Mouse (Mus musculus) lung, postnatal 36 days (tissue): ENCODE data around the gene Ubtf.
"Not testable (repeated sequence)": the region's sequence is repeated elsewhere in the genome, so short reads cannot be mapped to it uniquely, and the experiment has no call there.

Experiments used
- DNase-seq: peaks from one replicate; pipeline ENCODE4 v3.0.0; 2022; ENCODE audit warnings: mixed read lengths

The Ubtf gene

DNA sequence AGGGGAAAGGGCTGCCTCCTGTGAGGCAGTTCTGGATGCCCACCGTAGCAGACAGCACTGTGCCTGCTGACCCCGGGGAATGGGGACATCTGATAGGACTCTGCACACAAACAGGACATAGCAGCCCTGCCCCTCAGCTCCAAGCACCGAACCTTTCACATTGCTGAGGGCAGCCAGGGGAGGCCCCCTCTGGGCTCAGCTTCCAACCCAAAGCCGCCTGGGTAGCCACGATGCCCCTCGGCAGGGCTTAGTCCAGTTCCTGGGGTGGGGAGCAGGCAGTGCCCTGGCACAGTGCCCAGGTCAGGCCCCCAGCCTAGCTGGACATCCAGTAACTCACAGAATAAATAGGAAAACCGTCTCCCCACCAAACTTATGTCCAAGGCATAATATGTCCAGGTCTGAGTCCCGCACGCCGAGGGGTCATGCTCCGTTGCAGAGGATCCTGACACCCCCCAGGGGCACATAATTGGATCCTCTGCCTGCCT is 28.4 kb downstream of the Ubtf start:
- DNase-seq = no peak

DNA sequence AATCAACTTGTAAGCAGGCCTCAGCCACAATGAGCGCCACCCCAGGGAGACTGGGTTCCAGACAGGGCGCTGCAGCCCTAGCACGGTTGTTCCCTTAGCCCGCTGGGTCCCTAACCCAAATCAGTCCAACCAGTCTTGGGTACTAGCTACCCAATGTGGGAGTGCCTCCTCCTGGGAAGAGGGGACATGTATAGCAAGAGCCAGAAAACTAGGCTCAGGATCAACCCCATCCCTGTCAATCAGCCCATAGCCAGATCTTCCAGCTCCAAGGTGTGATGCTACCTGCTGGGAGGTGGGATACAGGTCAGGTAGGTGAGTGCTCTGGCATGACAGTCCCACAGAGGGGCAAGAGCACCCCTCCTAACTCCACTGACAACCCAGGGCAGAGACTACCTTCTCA is 29.4 kb downstream of the Ubtf start:
- DNase-seq = no peak

DNA sequence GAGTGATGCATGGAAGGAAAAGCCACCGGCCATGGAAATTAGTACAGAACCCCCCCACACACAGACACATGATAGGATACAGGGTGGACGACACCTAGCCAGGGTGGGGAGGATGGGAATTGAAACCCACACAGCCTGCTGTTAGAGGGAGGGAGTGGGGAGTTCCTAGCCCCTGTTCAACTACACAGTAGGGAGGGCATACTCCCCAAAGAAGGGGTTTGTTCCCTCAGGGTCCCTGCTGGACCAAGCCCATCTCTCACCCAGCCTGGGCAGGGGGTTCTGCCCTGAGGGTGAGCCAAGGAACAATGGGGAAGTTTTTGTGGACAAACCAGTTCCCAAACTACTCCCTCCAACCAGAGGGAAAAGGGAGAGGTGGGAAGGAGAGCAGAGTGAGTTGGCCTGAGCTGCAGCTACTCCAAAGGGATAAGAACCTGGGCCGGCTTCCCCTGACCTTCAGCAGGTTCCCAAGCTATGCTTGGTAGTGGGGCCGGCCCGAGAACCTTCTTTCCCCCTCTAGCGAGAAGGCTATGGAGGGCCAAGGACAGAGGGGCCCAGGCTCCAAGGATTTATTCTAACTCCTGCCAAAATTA is 29.9 kb downstream of the Ubtf start:
- DNase-seq = no peak

DNA sequence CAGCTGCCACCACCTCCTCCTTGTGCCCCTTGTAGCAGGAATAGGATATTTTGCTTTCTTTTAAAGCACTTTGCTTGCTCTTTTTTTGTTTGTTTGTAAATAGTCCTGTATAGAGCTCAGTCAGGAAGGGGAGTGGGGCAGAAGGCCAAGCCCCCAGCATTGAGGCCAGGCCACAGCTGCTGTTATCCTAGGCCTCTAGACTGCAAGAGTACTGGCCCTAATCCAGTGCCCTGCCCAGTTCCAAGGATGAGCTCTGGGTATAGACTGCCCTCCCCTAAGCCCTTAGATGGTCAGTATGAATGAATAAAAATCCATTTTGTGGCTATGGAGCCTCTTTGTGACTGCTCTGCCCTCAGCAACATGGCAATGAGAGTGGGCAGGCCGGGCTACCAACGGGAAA is 30.6 kb downstream of the Ubtf start:
- DNase-seq = no peak

DNA sequence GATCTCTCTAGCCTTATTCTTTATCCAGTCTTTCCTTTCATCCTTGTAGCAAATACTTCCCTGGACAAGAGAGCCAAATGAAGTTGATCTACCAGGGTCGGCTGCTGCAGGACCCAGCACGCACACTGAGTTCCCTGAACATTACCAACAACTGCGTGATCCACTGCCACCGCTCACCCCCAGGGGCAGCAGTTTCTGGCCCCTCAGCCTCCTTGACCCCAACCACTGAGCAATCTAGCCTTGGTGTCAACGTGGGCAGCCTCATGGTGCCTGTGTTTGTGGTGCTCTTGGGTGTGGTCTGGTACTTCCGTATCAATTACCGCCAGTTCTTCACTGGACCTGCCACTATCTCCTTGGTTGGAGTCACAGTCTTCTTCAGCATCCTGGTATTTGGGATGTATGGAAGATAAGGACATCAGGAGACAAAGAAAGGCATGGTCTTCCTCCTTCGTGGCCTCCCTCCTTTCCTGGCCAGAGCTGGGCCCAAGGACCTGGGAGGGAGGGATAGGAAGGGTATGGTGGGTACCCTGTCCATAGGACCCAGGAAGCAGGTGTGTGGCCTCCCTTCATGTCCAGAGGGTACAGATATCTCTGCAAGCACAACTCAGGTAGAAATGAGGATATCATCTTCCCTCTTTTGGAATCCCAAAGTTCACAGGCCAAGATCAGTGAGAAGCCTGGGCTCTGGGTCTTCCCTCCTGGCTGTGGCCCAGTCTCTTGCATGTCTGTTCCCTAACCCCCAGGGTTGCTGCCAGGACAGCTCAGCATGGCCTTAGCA is 31.3 kb downstream of the Ubtf start:
- DNase-seq = no peak

DNA sequence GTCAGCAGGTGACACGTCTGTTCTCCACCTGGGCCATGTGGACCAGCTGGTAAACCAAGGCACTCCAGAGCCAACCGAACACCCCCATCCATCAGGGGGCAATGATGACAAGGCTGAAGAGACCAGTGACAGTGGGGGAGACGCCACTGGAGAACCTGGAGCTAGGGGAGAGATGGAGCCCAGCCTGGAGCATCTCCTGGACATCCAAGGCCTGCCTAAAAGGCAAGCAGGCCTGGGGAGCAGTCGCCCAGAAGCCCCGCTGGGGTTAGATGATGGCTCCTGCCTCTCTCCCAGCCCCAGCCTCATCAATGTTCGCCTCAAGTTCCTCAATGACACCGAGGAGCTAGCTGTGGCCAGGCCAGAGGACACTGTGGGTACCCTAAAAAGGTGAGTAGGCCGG is 32.1 kb downstream of the Ubtf start:
- no peak for DNase-seq

DNA sequence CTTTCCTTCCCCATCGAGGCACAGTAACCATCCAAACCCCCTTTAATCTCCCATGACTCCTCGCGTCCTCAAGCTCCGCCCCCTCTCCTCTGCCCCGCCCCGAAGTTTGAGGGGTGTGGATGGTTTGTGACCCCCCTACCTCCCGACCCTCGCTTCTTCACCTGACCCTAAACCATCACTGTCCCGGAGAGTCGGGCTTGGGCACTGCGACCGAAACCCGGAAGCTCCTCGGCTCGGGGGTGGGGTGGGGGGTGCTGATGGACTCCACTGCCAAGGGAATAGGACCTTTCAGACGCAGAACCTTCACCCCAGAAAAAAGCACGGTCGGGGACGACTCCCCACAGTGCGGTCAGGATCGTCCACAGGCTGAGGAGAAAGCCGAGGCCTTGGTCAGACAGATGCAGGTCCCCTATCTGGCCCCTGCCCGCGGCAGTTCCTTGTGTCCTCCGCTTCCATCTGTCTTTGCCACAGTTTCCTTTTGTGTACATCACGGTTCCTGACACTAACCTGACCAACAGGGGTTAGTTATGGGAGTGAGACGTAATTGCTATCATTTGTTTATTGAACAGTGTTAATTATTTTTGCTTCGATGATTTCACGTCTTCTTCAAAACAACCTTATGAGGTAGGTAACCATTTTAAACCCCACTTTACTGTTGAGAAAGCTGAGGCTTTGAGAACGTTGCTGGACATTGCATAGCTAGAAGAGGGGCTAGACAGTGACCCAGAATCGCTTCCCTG is 34.3 kb downstream of the Ubtf start:
- DNase-seq = no peak

DNA sequence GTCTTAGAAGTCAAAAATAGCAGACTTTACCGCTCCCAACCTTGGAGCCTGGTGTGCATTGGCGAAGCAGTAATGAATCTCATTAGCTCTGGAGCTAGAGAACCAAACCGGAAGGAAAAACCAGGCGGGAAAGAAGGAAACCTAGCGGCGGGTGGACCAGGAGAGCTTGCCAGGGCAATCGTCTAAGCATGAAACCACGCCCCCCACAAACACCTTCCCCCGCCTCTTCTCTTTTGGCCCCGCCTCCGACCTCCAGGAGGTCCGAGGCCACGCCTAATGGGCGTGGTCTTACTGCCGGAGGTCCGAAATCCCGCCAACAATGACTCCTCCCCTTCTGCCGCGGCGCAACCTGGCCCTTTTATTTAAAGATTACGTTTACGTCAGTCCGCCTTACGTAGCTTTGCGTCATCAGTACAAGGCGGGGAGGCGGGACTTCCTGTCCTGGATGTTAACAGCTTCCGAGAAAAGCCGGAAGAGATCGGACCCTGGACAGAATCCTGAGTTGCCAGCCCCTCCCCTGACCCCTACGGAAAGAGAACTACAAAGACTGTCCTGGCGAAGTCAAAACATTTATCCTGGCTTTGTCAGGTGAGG is 34.9 kb downstream of the Ubtf start, which contains the start of gene Tmub2:
TSS of gene Tmub2 (plus strand) at position 431 of the 594 bp plus-strand sequence.
- peak; percentile 99 for DNase-seq

DNA sequence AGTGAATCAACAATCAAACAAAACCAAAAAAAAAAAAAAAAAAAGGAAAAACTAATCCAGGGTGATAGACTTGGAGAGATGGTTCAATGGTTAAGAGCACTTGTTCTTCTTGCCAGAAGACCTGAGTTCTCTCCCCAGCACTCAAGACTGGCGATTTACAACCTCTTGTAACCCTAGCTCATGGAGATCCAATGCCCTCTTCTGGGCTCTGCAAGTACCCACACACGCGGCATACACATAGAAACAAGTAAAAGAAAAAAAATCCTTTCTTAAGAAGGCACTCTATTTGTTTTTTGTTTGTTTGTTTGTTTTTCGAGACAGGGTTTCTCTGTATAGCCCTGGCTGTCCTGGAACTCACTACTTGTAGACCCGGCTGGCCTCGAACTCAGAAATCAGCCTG is 35.6 kb downstream of the Ubtf start:
- DNase-seq = no peak

DNA sequence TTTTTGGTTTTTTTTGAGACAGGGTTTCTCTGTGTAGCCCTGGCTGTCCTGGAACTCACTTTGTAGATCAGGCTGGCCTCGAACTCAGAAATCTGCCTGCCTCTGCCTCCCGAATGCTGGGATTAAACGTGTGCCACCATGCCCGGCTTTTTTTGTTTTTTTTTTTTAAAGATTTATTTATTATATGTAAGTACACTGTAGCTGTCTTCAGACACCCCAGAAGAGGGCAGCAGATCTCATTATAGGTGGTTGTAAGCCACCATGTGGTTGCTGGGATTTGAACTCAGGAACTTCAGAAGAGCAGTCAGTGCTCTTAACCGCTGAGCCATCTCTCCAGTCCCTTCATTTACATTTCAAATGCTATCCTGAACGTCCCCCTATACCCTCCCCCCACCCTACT is 39.3 kb downstream of the Ubtf start:
- DNase-seq = not testable (repeated sequence)

DNA sequence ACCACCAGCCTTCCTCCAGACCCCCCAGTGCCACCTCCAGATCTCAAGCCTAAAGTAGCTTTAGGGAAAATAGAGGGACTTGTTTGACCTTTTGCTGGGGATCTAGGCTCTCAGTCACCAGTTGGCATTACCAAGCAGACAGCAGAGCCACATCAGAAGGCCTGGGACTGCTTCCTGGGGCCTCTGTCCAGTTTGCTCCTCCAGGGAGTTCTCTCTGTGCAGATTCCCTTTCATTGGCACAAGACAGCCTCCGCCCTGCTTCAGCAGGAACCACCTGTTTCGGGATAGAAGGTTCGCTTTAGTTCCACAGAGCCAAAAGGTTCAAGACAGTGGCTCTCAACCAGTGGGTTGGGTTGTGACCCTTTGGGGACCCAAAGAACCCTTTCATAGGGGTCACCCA is 39.9 kb downstream of the Ubtf start:
- no peak for DNase-seq

DNA sequence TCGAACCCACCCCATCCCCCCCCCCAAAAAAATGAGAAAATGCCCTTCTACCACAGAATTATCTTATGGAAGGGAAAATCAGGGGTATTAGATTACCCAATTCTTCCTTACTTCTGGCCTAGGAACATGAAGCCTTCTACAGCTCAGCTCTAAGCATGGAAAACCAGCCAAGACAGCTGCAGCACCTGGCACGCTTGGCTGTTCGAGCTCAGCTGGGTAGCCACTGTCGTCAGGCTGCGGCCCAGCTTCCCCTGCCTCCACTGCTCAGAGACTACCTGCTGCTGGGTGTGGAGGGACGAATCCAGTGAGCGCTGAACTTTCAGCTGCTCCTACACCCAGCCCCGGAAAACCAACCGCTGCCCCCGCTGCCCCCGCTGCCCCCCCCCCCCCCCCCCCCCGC is 41.8 kb downstream of the Ubtf start:
- no peak for DNase-seq

DNA sequence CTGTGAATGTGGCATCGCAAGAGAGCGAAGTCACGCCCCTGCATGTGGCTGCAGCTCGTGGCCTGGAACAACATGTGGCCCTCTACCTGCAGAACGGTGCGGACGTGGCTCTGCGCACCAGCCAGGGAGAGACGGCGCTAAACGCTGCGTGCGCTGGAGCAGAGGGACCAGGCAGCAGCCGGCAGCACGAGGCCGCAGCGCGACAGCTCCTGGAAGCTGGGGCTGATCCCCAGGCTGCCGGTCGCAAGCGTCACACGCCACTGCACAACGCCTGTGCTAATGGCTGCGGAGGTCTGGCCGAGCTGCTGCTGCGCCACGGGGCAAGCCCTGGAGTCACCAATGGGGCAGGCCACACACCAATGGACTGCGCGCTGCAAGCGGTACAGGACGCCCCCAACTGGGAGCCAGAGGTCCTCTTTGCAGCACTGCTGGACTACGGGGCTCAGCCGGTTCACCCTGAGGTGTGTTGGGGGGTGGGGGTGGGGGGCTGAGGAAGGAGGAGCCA is 43.1 kb downstream of the Ubtf start:
- DNase-seq = no peak

DNA sequence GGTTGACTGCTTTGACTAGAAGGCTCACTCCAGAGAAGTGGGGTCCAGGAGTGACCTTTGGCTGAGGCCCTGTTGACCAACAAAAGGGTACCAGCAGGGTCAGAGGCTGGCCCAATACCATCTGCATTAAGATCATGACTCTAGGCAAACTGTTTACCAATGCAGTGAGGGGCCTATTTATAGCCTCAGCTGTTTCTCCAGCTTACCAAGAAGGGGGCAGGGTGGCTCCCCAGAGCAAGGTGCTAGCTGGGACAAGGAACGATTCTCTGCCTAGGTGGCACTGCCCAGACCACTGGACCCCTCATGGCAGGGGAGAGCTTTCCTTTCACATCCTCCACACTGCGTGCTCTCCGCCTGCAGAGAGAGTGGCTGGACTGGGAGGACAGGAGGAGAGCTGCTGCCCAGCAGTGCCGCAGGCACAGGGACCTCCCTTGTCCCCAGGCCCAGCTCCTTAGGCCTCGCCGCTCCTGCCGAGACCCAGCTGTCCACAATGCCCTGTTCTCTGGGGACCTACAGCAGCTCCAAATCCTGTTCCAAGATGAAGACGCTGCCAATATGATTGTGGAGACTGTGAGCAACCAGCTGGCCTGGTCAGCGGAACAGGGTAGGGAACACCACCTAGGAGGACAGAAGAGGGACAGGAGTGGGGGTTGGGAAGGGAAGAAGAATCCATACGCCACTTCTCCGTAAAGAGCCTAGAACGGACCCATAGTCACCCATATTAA is 50.9 kb downstream of the Ubtf start, which contains the start of gene Asb16:
TSS of gene Asb16 (plus strand) at position 224 of the 725 bp plus-strand sequence.
- no peak for DNase-seq

DNA sequence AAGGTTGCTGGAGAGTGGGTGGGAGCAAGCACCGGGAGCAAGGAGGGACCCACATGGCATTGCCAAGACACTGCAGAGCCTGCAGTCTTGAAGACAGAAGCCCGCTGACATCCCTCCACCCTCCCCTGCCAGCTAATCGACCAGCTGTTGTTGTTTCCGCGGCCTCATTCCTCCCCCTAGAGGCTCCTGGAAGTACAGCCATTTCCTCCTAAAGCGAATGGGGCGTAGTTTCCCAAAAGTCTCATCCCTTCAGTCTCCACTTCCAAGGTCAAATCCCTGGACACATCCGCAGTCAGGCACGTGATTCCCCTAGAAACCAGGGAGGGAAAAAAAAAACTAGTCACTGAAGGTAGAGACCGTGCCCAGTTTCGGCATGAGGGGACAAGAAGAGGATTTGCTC is 52.1 kb downstream of the Ubtf start:
- peak; percentile 85 for DNase-seq

DNA sequence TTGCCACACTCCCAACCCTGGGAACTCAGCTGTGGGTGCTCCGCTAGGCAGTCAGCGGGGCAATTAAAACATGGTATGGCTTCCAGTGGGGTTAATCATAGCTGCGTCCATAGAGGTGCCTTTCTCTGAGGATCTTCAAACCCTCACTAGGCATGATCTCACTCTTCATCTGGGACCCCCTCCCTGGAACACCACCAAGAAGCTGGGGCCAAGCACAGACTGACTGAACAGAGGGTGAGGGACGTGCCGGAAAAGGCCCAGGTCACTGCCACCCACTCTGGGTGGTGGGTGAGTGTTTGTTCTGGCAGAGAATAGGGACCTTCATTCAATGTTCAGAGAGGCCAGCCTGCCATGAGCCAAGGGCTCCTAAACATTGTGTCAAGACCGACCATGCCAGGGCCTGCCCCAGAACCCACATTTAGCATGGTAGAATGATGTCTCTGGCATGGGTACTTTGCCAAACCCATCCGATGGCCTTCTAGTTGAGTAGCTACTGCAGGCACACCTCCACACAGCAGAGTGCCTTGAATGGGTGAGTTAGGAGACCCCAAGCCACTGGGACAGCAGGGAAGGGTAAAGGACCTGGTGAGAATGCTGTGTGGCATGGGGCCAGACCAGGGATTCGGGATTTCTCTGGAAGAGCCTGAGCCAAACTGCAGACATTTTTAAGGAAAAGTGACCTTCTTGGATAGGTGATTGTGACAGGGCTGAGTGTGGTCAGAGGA is 52.7 kb downstream of the Ubtf start:
- no peak for DNase-seq

DNA sequence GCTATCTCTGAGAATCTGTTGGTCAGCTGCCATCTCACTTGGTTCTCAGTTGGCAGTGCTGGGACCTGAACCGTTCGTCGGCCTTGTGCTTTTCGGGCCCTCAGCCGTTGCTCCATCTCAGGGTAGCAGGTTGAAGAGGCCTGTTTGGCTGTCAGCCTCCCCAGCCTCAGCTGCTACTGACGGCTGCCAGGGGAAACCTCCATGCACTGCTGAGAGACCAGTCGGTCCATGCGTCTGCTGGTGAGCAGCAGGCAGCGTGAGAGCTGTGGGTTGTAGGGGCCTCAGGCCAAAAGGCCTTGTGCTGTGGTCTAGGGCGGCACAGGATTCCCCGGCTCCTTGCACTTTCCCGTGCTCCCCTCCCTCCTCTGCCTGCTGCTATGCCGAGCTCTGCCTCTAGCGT is 53.7 kb downstream of the Ubtf start:
- no peak for DNase-seq

DNA sequence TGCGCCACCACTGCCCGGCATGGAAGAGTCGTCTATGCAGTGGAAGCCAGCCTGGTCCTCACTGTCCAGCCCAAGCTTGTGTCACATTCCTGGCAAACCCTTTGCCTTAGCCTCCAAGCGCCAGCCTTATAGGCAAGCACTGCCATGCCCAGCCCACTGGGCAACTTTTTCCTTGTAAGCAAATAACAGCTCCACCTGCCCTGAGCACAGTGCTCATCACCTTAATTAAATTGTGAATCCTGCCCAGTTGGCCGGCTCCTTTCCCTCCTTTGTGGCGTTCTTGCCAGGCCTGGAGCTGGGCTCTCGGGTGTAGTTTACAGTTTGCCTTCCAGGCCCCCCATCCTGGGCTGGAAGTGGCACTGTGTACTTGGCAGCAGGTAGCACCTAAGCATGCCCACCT is 56.3 kb downstream of the Ubtf start:
- DNase-seq = no peak

DNA sequence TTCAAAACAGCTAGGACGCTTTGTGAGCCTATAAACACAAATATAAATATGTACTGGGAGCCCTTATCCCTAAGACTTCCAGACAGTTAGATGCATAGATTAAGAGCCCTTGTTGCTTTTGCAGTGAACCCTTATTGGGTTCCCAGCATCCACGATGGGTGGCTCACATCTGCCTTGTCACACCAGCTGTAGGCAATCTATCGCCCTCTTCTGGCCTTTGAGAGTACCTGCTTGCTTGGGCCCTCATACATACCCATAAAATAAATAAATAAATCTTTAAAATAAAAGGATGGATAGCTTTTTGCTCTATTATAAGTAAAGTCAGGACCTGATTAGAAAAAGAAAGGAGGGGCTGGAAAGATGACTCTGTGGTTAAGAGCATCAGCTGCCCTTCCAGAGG is 61.0 kb downstream of the Ubtf start:
- DNase-seq = no peak

DNA sequence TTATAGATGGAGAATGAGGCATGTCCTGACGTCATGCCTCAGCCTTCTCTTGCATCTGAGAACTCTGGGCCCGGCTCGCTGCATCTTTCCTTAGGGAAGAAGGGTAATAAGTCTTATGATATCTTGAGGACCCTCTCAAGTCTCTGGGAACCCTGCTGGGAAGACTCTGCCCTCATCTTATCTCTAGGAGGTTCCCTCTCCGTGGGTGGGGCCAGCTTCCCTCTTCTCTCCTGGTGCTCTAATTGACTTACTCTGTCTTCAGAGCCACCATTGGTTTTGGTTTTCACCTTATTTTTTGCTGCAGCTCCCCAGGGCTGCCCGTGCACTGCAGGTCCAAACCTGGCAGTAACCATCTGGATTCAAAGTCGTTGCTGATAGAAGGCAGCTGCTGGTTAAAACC is 61.4 kb downstream of the Ubtf start:
- no peak for DNase-seq

DNA sequence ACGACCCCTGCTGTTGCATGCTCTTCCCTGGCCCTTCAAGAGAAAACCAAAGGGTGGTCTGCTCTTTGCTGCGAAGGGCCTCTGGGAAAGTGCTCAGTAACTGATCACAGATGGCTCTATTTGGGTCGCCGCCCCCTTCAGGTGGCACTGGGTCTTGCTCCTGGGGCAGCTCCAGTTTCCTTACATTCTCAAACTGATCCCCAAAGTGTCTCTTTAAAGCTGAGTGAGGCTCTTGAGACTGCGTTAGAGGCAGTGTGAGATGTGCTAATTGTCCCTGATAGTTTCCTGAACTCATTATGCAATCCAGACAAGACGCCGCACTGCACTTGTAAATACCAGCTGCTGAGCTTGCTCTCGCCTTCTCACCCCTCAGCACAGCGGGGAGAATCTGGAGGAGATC is 62.0 kb downstream of the Ubtf start:
- peak; percentile 34 for DNase-seq
